Mouse (Mus musculus) stomach, postnatal 0 days (tissue): ENCODE results near the gene Fcmr.

Experiments used
- CTCF ChIP-seq: IDR thresholded peaks from 2 replicates; pipeline ENCODE4 v1.5.1; 2016; ENCODE audit warnings: antibody characterized with exemption, low read depth, mild to moderate bottlenecking, moderate library complexity
- EP300 ChIP-seq: optimal IDR thresholded peaks from 2 replicates; pipeline ENCODE3; 2016; ENCODE audit warnings: antibody characterized with exemption

DNA sequence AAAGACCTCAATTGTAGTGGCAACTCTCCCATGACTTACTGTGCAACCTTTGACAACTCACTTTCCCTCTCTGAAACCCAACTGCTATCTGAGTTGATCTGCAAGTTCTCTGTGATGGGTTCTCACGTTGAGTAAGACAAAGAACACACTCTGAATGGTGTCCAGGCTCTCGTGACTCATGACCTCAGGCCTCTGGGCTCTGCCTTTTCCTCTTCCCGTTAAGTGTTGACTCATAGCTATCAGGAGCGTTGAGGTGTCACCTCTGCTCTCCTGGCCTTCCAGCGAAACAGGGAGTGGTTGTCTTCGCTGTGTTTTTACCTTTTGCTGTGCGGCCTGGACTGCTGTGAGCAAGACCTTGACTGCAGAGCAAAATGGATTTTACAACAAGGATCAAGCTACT lies 37.0 kb downstream of the Fcmr start:
- TF ChIP-seq EP300 (no peak), CTCF (no peak)
